Mouse (Mus musculus): Measurements from ENCODE around the gene Mdh2.

The Mdh2 gene

DNA sequence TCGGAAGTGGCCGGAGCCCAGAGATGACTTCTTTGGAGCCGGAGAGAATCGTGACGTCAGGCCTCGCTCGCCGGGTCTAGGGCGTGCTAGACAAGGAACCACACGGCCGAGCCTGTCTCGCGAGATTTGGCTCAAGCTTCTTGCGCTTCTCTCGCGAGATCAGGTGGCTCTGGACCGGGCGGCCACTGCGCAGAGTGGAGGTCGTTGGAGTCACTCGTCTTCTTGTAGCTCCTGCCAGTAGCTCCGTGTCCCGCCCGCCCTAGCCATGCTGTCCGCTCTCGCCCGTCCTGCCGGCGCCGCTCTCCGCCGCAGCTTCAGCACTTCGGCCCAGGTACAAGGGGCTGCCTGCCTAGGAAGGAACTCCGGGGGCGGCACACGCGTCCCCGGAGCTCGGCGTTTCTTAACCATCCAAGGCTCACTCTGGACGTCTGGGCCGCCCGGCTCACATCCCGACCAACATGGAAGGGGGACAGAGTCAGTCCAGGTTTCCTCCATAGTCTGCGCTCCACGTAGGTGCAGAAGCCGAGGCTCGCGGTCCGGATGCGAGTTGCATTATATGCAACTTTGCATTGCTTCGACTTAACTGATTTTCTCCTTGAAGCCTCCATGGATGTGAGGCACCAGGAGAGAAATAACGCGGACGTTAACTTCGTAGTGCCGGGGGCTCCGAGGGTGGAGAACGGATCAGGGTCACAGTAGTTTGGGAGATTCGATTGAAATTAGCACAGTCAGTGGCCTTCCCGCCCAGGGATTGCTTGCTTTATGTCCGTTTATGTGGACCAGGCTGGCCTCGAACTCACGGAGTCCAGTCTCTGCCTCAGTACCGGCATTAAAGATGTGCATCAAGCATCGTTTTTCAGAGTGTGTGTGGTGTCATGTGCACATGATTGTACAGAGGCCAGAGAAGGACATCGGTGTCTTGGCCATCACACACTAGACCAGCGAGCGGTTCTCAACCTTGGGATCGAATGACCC is at the start of gene Mdh2:
Mdh2 (plus strand) TSS at position 10 of the 975 bp plus-strand sequence.
- DNase-seq (ENCODE audit: low read depth, low spot score): peak; percentile 100

GRCm38 (mm10) chr5:135729351-135729750 is 48.9 kb upstream of the Mdh2 start:
- DNase-seq (ENCODE audit: low read depth, low spot score): no peak

GRCm38 (mm10) chr5:135730278-135730677 is 48.0 kb upstream of the Mdh2 start:
- DNase-seq (ENCODE audit: low read depth, low spot score): no peak

- no peak for DNase-seq (ENCODE audit: low read depth, low spot score)
Observed at GRCm38 (mm10) chr5:135730916-135731315, 47.4 kb upstream of the Mdh2 start.

GRCm38 (mm10) chr5:135731322-135731721 is 47.0 kb upstream of the Mdh2 start:
- no peak for DNase-seq (ENCODE audit: low read depth, low spot score)

GRCm38 (mm10) chr5:135733071-135733470 is 45.2 kb upstream of the Mdh2 start:
- DNase-seq (ENCODE audit: low read depth, low spot score): no peak

- DNase-seq (ENCODE audit: low read depth, low spot score): no peak
Observed at GRCm38 (mm10) chr5:135734057-135734680, 44.1 kb upstream of the Mdh2 start.

- no peak for DNase-seq (ENCODE audit: low read depth, low spot score)
Observed at GRCm38 (mm10) chr5:135735741-135736140, 42.5 kb upstream of the Mdh2 start.

DNA sequence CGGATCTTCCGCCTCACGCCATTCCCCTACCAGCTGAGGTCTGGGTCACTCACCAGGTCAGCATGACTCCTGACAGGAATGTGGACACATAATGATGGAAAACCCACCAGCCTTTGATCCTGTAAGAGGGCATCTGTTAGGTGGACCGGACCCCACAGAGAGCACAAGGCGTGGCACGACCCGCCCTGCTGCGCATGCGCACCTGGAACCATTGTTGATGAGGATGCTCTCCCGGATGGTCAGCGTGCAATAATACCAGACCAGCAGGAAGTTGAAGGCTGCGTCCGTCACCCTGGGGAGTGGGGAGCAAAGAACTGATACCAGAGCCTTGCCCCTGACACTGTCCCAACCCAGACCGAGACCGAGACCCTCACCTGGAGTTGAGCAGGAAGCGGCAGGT is 41.7 kb upstream of the Mdh2 start:
- DNase-seq (ENCODE audit: low read depth, low spot score): no peak

GRCm38 (mm10) chr5:135737154-135737553 is 41.1 kb upstream of the Mdh2 start:
- DNase-seq (ENCODE audit: low read depth, low spot score): peak; percentile 64

DNA sequence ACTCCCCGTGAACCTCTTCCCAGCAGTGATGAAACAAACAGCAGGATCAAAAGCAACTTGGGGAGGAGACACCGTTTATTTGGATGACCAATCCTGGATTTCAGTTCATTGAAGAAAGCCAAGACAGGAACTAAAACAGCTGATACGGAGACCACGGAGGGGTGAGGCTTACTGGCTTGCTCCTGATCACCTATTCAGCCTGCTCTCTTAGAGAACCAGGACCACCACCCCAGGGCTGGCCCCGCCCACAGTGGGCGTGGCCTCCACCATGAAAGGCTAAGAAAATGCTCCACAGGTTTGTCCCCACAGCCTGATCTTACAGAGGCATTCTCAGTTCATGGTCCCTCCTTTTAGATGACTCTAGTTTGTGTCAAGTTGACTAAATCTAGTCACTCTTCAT is 40.0 kb upstream of the Mdh2 start:
- no peak for DNase-seq (ENCODE audit: low read depth, low spot score)

DNA sequence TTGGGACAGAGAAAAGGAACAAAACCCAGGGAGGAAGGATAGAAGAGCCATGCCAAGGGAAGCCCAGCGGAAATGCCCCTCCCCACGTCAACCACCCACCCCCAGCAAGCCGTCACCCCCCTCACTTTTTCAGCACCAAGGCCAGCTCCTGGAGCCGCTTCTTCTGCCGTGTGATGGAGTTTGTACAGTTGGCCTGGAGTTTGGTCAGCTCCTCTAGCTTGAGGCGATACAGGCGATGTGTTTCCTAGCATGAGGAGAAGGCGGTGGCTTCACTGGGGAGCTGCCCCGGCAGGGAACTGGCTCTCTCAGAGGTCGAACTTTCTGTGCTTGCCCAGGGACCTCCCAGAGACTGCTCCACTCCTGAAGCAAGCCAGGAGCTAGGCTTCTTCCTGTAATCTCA is 36.1 kb upstream of the Mdh2 start:
- DNase-seq (ENCODE audit: low read depth, low spot score): peak; percentile 21

DNA sequence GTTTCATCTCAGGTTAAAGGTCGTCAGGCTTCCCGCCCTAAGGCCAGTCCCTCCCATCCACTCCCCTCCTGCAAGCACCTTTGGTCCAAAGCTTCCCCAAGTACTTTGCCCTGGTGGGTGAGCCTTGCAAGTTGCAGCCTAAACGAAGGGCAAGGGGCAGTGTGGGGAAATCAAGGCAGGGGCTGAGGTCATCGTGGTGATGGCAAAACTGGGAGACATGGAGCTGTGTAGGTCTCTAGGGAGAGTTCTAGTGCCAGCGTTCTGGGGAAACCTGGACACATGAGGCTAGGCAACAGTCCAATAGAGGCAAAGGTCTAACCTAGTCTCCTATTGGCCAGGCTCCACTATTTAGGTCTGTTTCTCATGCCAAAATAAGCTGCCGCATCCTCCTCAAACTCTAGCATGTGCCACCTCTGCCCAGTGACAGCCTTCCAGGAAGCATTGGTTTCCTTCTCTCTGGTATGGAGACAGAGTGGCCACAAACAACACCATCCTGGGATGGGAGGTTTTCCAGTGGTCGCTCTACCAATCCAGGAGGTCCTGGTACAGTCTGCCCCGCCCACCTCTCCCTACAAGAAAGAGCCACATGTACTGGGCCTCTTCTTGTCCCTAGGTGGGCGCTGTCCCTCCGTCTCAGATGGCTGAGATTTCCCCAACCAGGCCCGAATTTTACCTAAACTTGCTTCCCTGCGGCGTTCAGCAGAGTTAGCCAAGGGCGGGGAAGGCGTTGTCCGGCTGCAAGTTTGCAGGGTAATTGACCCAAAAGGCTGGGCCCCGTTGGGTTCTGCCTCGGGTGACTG is 35.1 kb upstream of the Mdh2 start:
- DNase-seq (ENCODE audit: low read depth, low spot score): peak; percentile 16

DNA sequence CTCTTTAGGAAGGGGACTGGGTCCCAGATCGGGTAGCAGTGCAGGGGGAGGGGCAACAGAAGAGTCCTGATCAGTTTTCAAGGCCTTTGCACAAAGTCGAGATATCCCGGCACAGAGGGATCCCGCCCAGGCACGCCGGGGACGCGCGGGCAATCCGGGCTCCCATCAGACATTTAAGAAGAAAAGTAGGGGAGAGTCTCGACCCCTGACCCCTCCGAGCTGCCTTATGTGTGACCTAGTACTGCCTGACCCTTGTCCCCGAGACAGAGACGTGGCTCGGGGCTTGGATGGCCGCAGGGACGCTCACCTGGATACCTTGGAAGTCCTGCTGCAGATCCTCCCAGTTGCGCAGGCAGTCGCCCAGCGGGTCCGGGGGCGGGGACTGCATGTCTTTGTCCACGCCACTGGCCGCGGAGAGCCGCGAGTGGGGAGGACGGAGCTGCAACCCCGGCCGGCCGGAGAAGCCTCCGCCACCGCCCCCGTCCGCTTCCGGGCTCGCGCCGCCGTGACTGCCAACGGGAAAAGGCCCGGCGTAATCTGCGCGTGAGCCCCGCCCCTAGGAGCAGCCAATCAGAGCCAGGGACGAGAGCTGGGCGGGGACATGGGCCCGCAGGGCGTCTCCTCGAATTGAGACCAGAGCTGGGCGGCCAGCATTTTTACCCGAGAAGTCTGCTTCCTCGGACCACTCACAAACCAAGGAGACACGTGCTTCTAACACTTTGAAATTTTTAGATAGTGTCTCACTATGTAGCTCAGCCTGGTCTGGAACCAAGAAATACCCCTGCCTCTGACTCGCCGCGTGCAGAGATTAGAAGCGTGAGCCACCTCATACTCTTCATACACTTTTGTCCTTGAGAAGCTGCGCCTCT is 34.3 kb upstream of the Mdh2 start, which contains the start of gene Tmem120a:
Tmem120a (minus strand) TSS at position 708 of the 869 bp plus-strand sequence.
- peak; percentile 93 for DNase-seq (ENCODE audit: low read depth, low spot score)

DNA sequence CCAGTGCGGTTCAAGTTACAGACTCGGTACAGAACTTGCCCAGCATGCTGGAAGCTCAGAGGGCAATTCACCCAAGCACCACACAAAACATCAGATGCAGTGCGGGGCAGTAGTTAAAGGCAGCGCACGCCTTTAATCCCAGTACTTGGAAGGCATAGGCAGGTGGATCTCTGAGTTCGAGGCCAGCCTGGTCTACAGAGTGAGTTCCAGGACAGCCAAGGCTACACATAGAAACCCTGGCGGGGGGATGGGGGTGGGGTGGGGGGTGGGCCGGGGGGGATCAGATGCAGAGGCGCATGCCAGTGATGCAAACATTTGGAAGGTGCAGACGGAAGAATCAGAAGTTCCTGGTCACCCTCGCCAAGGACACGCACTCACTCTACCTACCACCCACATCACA is 33.5 kb upstream of the Mdh2 start:
- DNase-seq (ENCODE audit: low read depth, low spot score): no peak

GRCm38 (mm10) chr5:135751041-135751440 is 27.2 kb upstream of the Mdh2 start:
- no peak for DNase-seq (ENCODE audit: low read depth, low spot score)

DNA sequence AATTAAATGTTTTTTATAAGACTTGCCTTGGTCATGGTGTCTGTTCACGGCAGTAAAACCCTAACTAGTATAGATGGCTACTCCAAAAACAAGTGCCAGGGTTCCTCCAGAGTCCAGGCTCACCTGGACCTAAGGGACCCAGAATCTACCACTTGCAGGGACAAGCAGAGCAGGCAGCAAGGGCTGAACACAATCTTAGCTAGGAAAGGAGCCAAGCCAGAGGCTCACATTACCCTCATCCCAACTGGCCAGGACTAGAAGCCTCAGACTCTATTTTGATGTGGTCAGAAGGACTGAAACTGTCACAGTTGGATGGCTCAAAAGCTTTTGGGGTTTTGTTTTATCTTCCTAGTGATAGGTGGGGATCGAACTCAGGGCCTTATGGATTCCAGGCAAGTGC is 26.7 kb upstream of the Mdh2 start:
- DNase-seq (ENCODE audit: low read depth, low spot score): no peak

DNA sequence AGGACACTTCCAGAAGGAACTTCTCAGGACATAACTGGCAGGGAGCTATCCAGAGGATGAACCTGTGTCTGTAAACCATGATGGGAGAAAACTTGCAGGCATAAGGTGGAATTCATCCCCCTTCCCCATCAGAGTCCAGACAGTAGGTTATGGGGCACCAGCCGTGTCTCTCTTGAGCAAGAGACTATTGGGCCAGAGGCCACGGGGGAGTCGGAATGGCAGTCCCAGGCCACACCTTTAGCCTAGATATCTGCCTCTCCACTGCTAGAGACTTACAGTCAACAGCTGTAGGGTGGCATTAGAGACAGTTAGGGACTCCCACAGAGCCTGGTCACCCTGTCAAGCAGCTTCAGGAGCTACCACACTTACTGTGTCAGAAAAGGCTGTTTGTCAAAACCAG is 16.4 kb upstream of the Mdh2 start:
- no peak for DNase-seq (ENCODE audit: low read depth, low spot score)

DNA sequence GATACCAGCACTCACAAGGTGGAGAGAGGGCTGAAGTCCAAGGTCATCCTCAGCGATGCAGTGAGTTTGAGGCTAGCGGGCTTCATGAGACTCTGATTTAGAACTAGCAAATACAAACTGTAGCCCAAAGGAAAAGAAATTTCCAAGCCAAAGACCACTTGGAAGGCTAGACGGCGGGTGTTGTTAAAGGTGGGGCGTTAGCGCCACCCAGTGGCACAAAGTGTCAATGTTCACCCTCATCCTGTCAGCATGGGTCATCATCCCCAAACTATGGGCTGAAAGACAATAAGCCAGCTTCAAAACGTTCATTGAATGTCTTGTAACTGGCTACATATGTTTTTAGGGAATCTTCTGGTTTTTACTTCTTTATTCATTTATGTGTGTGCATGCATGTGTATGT is 14.8 kb upstream of the Mdh2 start:
- peak; percentile 85 for DNase-seq (ENCODE audit: low read depth, low spot score)

DNA sequence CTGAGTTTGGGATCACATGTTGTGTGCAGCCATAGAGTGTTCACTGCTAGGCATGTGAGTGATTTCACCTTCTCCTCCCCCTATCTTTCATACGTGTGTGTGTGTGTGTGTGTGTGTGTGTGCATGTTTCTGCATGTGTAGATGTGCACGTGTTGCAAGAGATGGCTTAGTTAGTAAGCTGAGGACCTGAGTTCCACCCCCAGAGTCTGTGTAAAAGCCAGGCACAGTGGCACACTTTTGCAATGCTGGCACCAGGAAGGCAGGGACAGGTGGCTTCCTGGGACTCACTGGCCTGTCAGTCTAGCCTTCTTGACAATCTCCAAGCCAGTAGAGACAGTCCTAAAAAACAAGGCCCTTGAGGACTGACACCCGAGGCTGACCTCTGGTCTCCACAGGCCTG is 13.3 kb upstream of the Mdh2 start:
- no peak for DNase-seq (ENCODE audit: low read depth, low spot score)

DNA sequence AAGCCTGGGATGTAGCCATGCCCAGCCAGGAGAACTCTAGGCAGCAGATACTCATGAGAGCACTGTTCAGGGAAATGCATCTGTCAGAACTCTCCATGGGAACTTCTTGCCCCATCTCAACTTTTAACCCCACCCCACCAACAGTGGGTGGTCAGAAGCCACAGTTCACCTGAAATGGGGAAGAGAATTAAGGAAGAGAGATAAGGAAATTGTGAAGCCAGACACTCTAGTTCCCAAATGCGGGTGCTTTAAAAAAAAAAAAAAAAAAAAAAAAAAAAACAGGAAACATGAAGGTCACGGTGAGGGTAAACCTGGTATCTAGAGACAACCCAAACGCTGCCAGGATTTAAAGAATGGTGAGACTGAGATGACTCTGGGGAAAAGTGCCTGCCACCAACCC is 5.8 kb upstream of the Mdh2 start:
- DNase-seq (ENCODE audit: low read depth, low spot score): no peak

All from CD4-positive, CD25-positive, alpha-beta regulatory T cell, adult 2 months (primary cell).